Mouse (Mus musculus) limb, embryonic 14.5 days (tissue): ENCODE results near the gene Gm17490. TPM values are rescaled to one million over a fixed set of nuclear protein-coding genes. Genes with fewer than 3 reads are reported as not detected.

Experiments used
- ATAC-seq: fragments of 200-750 bp; cut with Nextera tagmentation; 2 replicates; pipeline ENCODE4 v1.8.0; 2017; ENCODE audit warnings: low read depth, moderate number of reproducible peaks, moderate TSS enrichment; ENCODE audit not compliant: low FRiP score
- DNase-seq: peaks from one replicate; pipeline ENCODE4 v3.0.0-alpha.2; 2015; ENCODE audit warnings: low spot score
- H3K27ac ChIP-seq: fragments of 300-500 bp; sonication (generic); replicated peaks from 2 replicates; pipeline ENCODE4 v1.5.1; 2014; ENCODE audit warnings: low read depth, mild to moderate bottlenecking, low read length, moderate library complexity, mixed read lengths
- H3K27me3 ChIP-seq: fragments of 300-500 bp; sonication (generic); 2 replicates; pipeline ENCODE4 v1.6.1; 2014; ENCODE audit warnings: low read length, mixed read lengths; ENCODE audit not compliant: control insufficient read depth, insufficient read depth
- H3K36me3 ChIP-seq: fragments of 300-500 bp; sonication (generic); 2 replicates; pipeline ENCODE4 v1.6.1; 2014; ENCODE audit warnings: mild to moderate bottlenecking, low read length, moderate library complexity, mixed read lengths; ENCODE audit not compliant: control insufficient read depth, insufficient read depth
- H3K4me1 ChIP-seq: fragments of 300-500 bp; sonication (generic); 2 replicates; pipeline ENCODE4 v1.6.1; 2014; ENCODE audit warnings: antibody characterized with exemption, low read length, mixed read lengths; ENCODE audit not compliant: control insufficient read depth, insufficient read depth
- H3K4me2 ChIP-seq: fragments of 300-500 bp; sonication (generic); replicated peaks from 2 replicates; pipeline ENCODE4 v1.6.1; 2014; ENCODE audit warnings: low read depth, mild to moderate bottlenecking, low read length, moderate library complexity; ENCODE audit not compliant: severe bottlenecking
- H3K4me3 ChIP-seq: fragments of 300-500 bp; sonication (generic); replicated peaks from 2 replicates; pipeline ENCODE4 v1.5.1; 2014; ENCODE audit warnings: low read length
- H3K9ac ChIP-seq: fragments of 300-500 bp; sonication (generic); 2 replicates; pipeline ENCODE4 v1.6.1; 2014; ENCODE audit warnings: mild to moderate bottlenecking, low read depth, low read length, moderate library complexity; ENCODE audit not compliant: severe bottlenecking
- H3K9me3 ChIP-seq: fragments of 300-500 bp; sonication (generic); 2 replicates; pipeline ENCODE4 v1.6.1; 2016; ENCODE audit warnings: low read length; ENCODE audit not compliant: control insufficient read depth
- POLR2A ChIP-seq: fragments of 200-500 bp; IDR thresholded peaks from 2 replicates; pipeline ENCODE4 v1.8.0; 2012; ENCODE audit warnings: inconsistent platforms, mild to moderate bottlenecking, moderate library complexity, borderline replicate concordance; ENCODE audit not compliant: insufficient read depth, insufficient read length; ENCODE audit errors: extremely low read depth
- WGBS: fragments of 180-500 bp; shearing (Covaris S2); extraction: QIAGEN DNeasy Blood & Tissue Kit; methylation state at CpG from one replicate; pipeline ENCODE4 v1.1.7; 2014; 5-methylcytosine and 5-hydroxymethylcytosine counted together
- polyA plus RNA-seq, 2 experiments: library from polyadenylated mRNA; depleted of rRNA in 1 of 2; stranded (reverse) in 1 of 2; unstranded in 1 of 2; fragments of >200 nt; fragmentation: Nextera tagmentation in 1 of 2; extraction: Ambion mirVana in 1 of 2; gene quantifications; 2 replicates each; pipeline versions ENCODE4 v1.2.1 to v1.2.3; 2012 to 2014

Gene Gm17490
- polyA plus RNA-seq (2012; rRNA removed) (not detected in 2 replicates), polyA plus RNA-seq (2014; fragmentation: Nextera tagmentation; extraction: Ambion mirVana) (not detected in 2 replicates)

- Histone ChIP-seq H3K4me2 (no peak within 1 kb of the TSS), H3K9me3 (no peaks in the 10 kb centered on the region), H3K4me3 (no peak within 1 kb of the TSS), H3K4me1 (no peaks in the 10 kb centered on the region), H3K27ac (no peak within 1 kb of the TSS), H3K27me3 (no peaks in the 10 kb centered on the region), H3K36me3 (no peaks in the 10 kb centered on the region), H3K9ac (no peak within 1 kb of the TSS)
- DNase-seq: no peak
- 93% methylated on average over 5 of the region's 5 CpGs for WGBS
- no peak for ATAC-seq
- no peak for TF ChIP-seq POLR2A
These were observed at the start of gene Gm17490 for GRCm38 (mm10) chr2:11625890-11626289. Gm17490 (minus strand) TSS chr2:11626264.

GRCm38 (mm10) chr2:11672144-11672543, 46.1 kb upstream of the Gm17490 start:
- H3K4me1 ChIP-seq: no peaks in the 10 kb centered on the region
- DNase-seq (no peak), ATAC-seq (no peak)
- no peaks in the 10 kb centered on the region for H3K27me3 ChIP-seq
- no peak overlapping the region for H3K4me3 ChIP-seq
- no peak overlapping the region for H3K27ac ChIP-seq
- WGBS: 18% methylated on average over 3 of the region's 3 CpGs
- no peaks in the 10 kb centered on the region for H3K9me3 ChIP-seq
- H3K36me3 ChIP-seq: no peaks in the 10 kb centered on the region
- no peak overlapping the region for H3K4me2 ChIP-seq
- no peak for TF ChIP-seq POLR2A
- H3K9ac ChIP-seq: no peak overlapping the region

GRCm38 (mm10) chr2:11665326-11665725, 39.3 kb upstream of the Gm17490 start:
- Histone ChIP-seq H3K4me3 (no peak overlapping the region), H3K4me2 (no peak overlapping the region), H3K27me3 (no peaks in the 10 kb centered on the region), H3K4me1 (no peaks in the 10 kb centered on the region; the same call in 1 of the 2 replicates), H3K36me3 (no peaks in the 10 kb centered on the region), H3K9me3 (no peaks in the 10 kb centered on the region), H3K27ac (no peak overlapping the region), H3K9ac (no peak overlapping the region)
- WGBS: 94% methylated on average over 3 of the region's 3 CpGs
- ATAC-seq (no peak), DNase-seq (no peak)
- TF ChIP-seq POLR2A: no peak

- DNase-seq (no peak), ATAC-seq (no peak)
- no peaks in the 10 kb centered on the region; the same call in 1 of the 2 replicates for H3K4me1 ChIP-seq
- no peak overlapping the region for H3K9ac ChIP-seq
- H3K4me2 ChIP-seq: no peak overlapping the region
- TF ChIP-seq POLR2A: no peak
- H3K9me3 ChIP-seq: no peaks in the 10 kb centered on the region
- H3K27me3 ChIP-seq: no peaks in the 10 kb centered on the region
- WGBS: 72% methylated on average over 4 of the region's 4 CpGs
- H3K4me3 ChIP-seq: no peak overlapping the region
- H3K36me3 ChIP-seq: no peaks in the 10 kb centered on the region
- no peak overlapping the region for H3K27ac ChIP-seq
These were observed 38.7 kb upstream of the Gm17490 start for GRCm38 (mm10) chr2:11664806-11665205.

GRCm38 (mm10) chr2:11664367-11664766, 38.3 kb upstream of the Gm17490 start:
- no peak overlapping the region for H3K27ac ChIP-seq
- no peaks in the 10 kb centered on the region for H3K9me3 ChIP-seq
- H3K4me1 ChIP-seq: no peaks in the 10 kb centered on the region; the same call in 1 of the 2 replicates
- H3K36me3 ChIP-seq: no peaks in the 10 kb centered on the region
- ATAC-seq: no peak
- no peaks in the 10 kb centered on the region for H3K27me3 ChIP-seq
- H3K9ac ChIP-seq: no peak overlapping the region
- no peak overlapping the region for H3K4me3 ChIP-seq
- H3K4me2 ChIP-seq: peak overlapping the region; percentile 13; the same call in 1 of the 2 replicates
- TF ChIP-seq POLR2A: no peak
- no peak for DNase-seq
- WGBS: 40% methylated on average over 6 of the region's 6 CpGs
